In genomic region chr9:94047845-94048244, GRCm38 (mm10) we compare ENCODE assay signal across 33 mouse cellular contexts.
"Had no signal": no experiment of that assay in that cellular context is flagged by ENCODE, and none has a peak within 500 bp of the region (broad histone marks: within the 10 kb centered on the region; RNA-seq: fewer than 3 reads in every experiment).

No protein-coding gene starts in this region.

- H3K27me3 ChIP-seq: heart, embryonic 12.5 days; heart, embryonic 13.5 days; heart, embryonic 15.5 days; hindbrain, embryonic 12.5 days; hindbrain, embryonic 13.5 days; hindbrain, embryonic 15.5 days; kidney, embryonic 15.5 days had no signal

- H3K27ac ChIP-seq: heart, adult 2 months; heart, embryonic 10.5 days; heart, embryonic 13.5 days; heart, embryonic 15.5 days; hindbrain, embryonic 12.5 days; hindbrain, embryonic 13.5 days; hindbrain, embryonic 14.5 days; hindbrain, embryonic 15.5 days; hindbrain, postnatal 0 days; kidney, embryonic 15.5 days; kidney, postnatal 0 days; layer of hippocampus, adult 2 months; left cerebral cortex, adult 2 months had no signal

- H3K9me3 ChIP-seq: heart, embryonic 10.5 days; heart, embryonic 12.5 days; heart, embryonic 13.5 days; heart, embryonic 15.5 days; hindbrain, embryonic 12.5 days; hindbrain, embryonic 13.5 days; hindbrain, embryonic 15.5 days; kidney, embryonic 15.5 days had no signal

- H3K4me1 ChIP-seq: heart, embryonic 10.5 days; heart, embryonic 12.5 days; heart, embryonic 13.5 days; heart, embryonic 15.5 days; hindbrain, embryonic 12.5 days; hindbrain, embryonic 13.5 days; hindbrain, embryonic 15.5 days; kidney, embryonic 15.5 days had no signal

- H3K9ac ChIP-seq: heart, embryonic 12.5 days; heart, embryonic 13.5 days; heart, embryonic 15.5 days; hindbrain, embryonic 12.5 days; hindbrain, embryonic 13.5 days; hindbrain, embryonic 14.5 days; hindbrain, embryonic 15.5 days; kidney, embryonic 15.5 days had no signal

- H3K36me3 ChIP-seq: heart, embryonic 10.5 days; heart, embryonic 12.5 days; heart, embryonic 13.5 days; heart, embryonic 15.5 days; hindbrain, embryonic 12.5 days; hindbrain, embryonic 13.5 days; hindbrain, embryonic 15.5 days; kidney, embryonic 15.5 days had no signal

- ATAC-seq: hindbrain, embryonic 16.5 days; hindbrain, postnatal 0 days; inflammation-experienced regulatory T-cells, adult 6 months had no signal

- H3K4me3 ChIP-seq: heart, adult 2 months; heart, embryonic 10.5 days; heart, embryonic 12.5 days; heart, embryonic 13.5 days; heart, embryonic 15.5 days; hindbrain, embryonic 12.5 days; hindbrain, embryonic 13.5 days; hindbrain, embryonic 15.5 days; kidney, embryonic 15.5 days; layer of hippocampus, adult 2 months; left cerebral cortex, adult 2 months had no signal

- H3K4me2 ChIP-seq: heart, embryonic 11.5 days; heart, embryonic 12.5 days; heart, embryonic 13.5 days; heart, embryonic 15.5 days; hindbrain, embryonic 12.5 days; hindbrain, embryonic 13.5 days; hindbrain, embryonic 14.5 days; hindbrain, embryonic 15.5 days; kidney, embryonic 15.5 days had no signal

- DNase-seq: heart, adult 2 months; heart, postnatal 10 days; heart, postnatal 14 days; heart, postnatal 36 days; heart, postnatal 4 days; kidney, adult 11 months; kidney, adult 18-20 months; kidney, adult 2 months; kidney, adult 8-10 months; kidney, adult 9 months; kidney, postnatal 10 days; kidney, postnatal 14 days; kidney, postnatal 25 days; kidney, postnatal 36 days; kidney, postnatal 4 days; layer of hippocampus, adult 9-11 months; layer of hippocampus, postnatal 36 days had no signal
